In the genomic region with DNA sequence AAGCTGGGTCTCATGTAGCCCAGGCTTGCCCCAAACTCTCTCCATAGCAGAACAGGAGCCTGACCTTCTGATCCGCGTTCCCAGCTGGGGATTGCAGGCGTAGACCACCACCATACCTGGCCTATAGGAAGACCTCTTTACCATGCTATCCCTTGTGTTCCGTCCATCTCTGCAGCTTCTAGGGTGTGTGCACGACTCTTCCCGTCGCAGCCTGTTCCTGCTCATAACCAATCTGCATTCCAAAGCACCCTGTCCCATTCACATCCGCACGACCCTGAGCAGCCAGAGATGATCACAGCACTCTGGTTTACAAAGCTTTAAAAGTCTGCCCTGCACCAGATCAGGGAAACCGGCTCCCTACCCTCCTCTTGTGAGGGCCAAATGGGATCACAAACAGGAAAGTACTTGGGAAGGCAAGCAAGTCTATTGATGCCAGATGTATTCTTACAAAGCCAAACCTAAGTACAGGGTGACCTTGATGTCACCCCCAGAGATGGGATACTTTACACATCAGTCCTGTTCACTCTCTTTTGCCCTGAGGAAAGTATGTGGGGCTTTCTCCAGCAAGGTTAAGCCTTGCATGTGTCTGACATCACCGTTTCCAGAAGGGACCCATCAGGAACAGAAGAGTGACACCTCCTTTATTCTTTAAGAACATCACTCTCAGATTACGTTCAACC, we compare ENCODE assay signal across 12 mouse cellular contexts. TPM values are rescaled to one million over a fixed set of nuclear protein-coding genes. Genes with fewer than 3 reads are reported as not detected.
DNase-seq lines count a peak whose midpoint lies in the region.
"Had no signal": no experiment of that assay in that cellular context is flagged by ENCODE, and none has a peak within 500 bp of the region (broad histone marks: within the 10 kb centered on the region; RNA-seq: fewer than 3 reads in every experiment).

No protein-coding gene starts in this region.

- WGBS in limb, embryonic 10.5 days: 46% methylated on average over 12 of the region's 12 CpGs

- H3K9me3 ChIP-seq in limb, embryonic 10.5 days (replicated peaks): no peaks in the 10 kb centered on the region
- H3K9me3 ChIP-seq: liver, embryonic 12.5 days; neural tube, embryonic 13.5 days had no signal

- DNase-seq in heart, adult 11 months: peak; percentile 80
- no peak for DNase-seq in heart, postnatal 36 days
- DNase-seq in 3T3-L1 (ENCODE audit: low read depth, low spot score): peak; percentile 37
- DNase-seq in embryo, embryonic 10.5 days (ENCODE audit: low spot score): peak; percentile 66
- DNase-seq in limb, embryonic 10.5 days (ENCODE audit: low spot score): peak; percentile 41
- no peak for DNase-seq in adrenal gland, postnatal 36 days
- no peak for DNase-seq in cerebellum, postnatal 4 days (ENCODE audit: low spot score in 2 of 2)
- no peak for DNase-seq in cerebellum, postnatal 14 days
- DNase-seq: cerebellum, adult 8-10 months; midbrain, embryonic 14.5 days had no signal

- H3K27me3 ChIP-seq in limb, embryonic 10.5 days (ENCODE audit: low read depth, poor library complexity, severe bottlenecking): no peaks in the 10 kb centered on the region
- H3K27me3 ChIP-seq: liver, embryonic 12.5 days; neural tube, embryonic 13.5 days had no signal

- no peak overlapping the region for H3K4me3 ChIP-seq in limb, embryonic 10.5 days
- H3K4me3 ChIP-seq: liver, embryonic 12.5 days; neural tube, embryonic 13.5 days had no signal

- H3K27ac ChIP-seq in limb, embryonic 10.5 days: peak overlapping the region; percentile 64
- H3K27ac ChIP-seq: liver, embryonic 12.5 days; neural tube, embryonic 13.5 days had no signal

- no peaks in the 10 kb centered on the region for H3K36me3 ChIP-seq in limb, embryonic 10.5 days
- H3K36me3 ChIP-seq: liver, embryonic 12.5 days; neural tube, embryonic 13.5 days had no signal

- H3K4me1 ChIP-seq in limb, embryonic 10.5 days: peaks cover 28% of the 10 kb centered on the region
- H3K4me1 ChIP-seq: neural tube, embryonic 13.5 days had no signal

- intact Hi-C loops in heart, postnatal 36 days (cut with DNase I): no loop called here

RNA-seq across cellular contexts. Expression of gene Xpnpep1, which starts 24.4 kb away (rescaled TPM):
- 10 to 100 TPM; 79.1 to 85.7 TPM for total RNA-seq in heart, postnatal 36 days (2021)
- polyA plus RNA-seq in limb, embryonic 10.5 days (2016; fragmentation: Nextera tagmentation; extraction: Ambion mirVana): 138 and 152 TPM in 2 replicates
- 10 to 100 TPM; 87.8 to 98.7 TPM for total RNA-seq in adrenal gland, postnatal 36 days (2021)

Comparison
In these comparisons a context has a peak if more than half of its experiments do, and no peak if none do; other contexts are left out.
1. DNase-seq: peak in heart, adult 11 months (single experiment), 3T3-L1 (single experiment), embryo, embryonic 10.5 days (single experiment) and limb, embryonic 10.5 days (single experiment); none in heart, postnatal 36 days (0 of 2), adrenal gland, postnatal 36 days (0 of 2), cerebellum, postnatal 4 days (0 of 2) and cerebellum, postnatal 14 days (0 of 2).